Mouse (Mus musculus) ES-CJ7 (cell line): ENCODE measurements around the gene Drosha.
"Not testable (repeated sequence)": the region's sequence is repeated elsewhere in the genome, so short reads cannot be mapped to it uniquely, and the experiment has no call there.

Source experiments
- DNase-seq: peaks from one replicate; pipeline ENCODE4 v3.0.0; 2011; ENCODE audit warnings: low read depth, low spot score

The Drosha gene

DNA sequence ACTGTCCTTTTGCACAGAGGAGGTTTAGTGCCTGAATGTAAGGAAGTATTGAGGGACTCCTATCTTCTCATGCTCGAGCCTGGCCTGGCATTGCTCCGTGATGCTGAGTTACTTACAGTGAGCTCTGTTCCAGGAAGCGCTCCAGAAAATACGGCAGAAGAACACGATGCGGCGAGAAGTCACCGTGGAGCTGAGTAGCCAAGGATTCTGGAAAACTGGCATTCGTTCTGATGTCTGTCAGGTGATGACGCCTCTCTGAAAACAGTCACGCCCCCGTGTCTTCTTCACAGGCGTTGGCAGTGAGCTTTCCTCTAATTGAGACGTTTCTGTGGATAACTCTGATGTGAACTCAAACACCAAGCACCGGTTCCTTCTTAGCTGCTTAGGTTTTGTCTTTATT lies 60.2 kb downstream of the Drosha start:
- DNase-seq = no peak

DNA sequence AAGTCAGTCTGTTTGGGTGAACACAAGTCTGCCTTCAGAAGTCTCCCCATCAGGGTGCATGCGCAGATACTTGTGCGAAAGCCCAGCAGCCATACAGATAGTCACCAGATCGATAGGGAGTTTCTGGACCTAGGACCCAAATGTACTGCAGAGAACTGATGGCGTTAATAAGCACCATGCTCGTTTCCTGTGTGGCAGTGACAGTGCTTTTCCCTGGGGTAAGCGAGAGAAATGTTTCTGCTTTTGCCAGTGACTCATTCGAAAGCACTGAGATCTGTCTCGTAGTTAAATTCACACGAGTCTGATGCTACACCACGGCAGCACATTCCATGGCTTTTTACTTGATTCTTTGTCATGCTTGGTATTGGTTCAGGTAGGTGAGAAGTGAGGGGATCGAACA lies 60.7 kb downstream of the Drosha start:
- no peak for DNase-seq

DNA sequence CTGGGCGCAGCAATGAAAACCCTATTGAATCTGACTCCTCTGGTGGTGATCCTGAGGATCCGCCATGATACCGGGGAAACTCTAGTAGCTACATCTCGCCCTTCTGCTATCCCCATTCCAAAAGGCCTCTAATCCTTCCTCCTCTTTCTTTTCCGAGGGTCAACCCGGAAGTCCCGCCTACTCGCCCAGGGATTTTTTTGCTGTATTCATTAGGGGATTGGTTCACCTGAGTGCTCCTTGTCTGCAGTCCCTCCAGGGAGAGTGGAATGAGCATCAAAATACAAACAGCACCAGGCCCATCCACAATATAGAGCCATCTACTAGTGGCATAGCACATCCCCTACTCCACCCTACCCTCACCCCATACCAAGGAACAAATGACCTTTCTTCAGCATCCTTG lies 62.6 kb downstream of the Drosha start:
- peak; percentile 57 for DNase-seq

- DNase-seq = no peak
Observed at GRCm38 (mm10) chr15:12888312-12888711, 63.7 kb downstream of the Drosha start.

DNA sequence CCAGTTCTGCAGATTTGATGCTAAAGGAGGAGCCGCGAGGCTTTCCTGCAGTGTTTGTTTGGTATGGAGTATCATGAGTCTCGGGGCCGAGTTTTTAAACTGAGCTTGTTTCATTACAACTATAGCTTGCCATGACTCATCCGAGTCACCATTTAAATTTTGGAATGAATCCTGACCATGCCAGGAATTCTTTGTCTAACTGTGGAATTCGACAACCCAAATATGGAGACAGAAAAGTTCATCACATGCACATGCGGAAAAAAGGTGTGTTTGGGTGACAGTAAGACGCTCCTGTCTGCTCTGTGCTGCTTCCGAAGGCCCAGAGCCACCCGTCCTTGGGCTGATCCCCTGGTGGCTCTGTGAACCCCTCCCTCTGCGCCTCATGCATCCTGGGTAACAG lies 65.3 kb downstream of the Drosha start:
- no peak for DNase-seq

- no peak for DNase-seq
Observed at GRCm38 (mm10) chr15:12895426-12895825, 70.8 kb downstream of the Drosha start.

DNA sequence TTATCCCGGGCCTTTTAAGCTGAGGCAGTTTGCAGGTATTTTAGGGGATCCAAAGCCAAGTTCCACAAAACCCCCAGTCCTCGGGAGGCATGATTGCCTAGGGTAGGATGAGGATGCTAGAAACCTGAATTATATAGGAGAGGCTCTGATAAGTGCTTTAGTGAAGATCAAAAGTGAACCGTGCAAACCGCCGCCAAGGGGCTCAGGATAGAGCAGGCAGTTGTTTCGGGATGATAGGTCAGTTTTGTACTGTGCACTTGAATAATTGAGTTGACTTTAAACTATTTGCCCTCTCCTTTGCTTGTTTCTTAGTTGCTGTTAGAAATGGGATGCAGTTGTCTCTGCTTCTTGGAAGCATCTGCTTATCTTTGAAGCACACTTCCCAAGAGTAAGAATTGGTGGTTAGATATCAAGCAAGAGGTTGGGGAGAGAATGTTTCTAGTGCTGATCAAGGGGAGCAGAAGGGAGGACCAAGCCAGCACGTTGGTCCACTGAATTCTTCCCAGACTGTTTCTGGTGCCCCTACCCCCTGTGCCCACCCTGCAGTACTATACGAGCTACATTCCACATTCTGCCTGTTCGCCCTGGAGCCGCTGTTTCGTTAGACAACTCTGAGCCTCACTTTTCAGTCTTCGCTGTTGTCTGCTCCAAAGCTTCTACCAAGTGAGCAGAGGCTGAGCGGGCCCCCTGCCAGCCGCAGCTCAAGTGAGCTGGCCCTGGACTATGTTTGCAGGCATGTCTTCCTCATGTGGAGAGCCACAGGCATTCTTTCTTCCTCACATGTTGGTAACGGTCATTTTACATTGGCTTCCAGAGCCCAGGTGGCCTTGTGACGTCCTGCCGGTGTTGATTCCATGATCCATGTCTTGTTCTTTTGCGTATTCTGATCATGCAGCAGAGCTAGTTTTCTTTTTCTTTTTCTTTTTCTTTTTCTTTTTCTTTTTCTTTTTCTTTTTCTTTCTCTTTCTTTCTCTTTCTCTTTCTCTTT lies 71.7 kb downstream of the Drosha start:
- DNase-seq = no peak

GRCm38 (mm10) chr15:12897831-12898230 lies 73.2 kb downstream of the Drosha start:
- peak; percentile 81 for DNase-seq

DNA sequence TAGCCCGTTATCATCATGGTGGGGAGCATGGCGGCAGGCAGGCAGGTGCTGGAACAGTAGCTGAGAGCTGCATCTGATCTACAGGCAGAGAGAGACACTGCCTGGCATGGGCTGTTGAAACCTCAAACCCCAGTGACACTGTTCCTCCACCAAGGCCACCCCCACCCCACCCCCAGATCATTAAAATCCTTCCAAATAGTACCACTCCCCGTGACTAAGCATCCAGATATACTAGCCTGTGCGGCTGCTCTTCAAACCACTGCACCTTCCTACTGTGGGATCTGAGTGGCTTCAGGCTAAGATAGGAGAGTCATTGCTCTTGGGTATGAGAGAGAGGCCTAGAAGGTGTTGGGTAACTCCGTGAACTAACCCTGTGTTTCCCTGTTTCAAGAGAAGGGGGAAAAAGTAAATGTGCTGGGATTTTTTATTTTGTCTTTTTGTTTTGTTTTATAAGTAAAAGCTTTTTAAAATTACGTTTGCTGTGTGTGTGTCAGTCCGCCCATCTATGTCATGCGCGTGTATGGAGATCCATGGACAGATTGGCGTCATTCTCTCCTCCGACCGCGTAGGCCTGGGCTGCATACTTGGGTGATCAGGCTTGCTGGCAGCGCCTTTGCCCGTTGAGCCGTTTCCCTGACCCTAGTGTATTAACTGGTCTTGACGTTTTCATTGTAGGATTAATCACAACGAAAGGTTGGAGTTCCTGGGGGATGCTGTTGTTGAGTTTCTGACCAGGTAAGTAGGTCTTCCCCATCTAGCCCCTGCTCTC lies 76.0 kb downstream of the Drosha start:
- no peak for DNase-seq

DNA sequence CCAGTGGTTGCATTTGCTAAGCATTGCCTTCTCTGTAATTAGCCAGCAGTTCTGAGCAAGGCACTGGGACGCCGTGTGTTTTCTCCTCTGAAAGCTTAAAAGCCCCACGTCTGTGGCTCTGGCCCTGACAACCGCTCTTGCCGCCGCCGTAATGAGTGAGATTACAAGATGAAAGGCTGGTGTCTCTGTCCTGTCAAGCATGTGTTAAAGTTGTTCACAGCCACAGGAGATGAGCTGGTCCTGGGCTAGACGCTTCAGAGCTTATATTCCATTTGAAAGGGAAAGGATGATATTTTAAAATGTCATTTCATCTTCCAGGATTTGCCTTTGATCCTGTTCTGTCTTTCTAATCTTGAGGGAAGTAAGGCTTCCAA lies 76.6 kb downstream of the Drosha start:
- no peak for DNase-seq

GRCm38 (mm10) chr15:12904442-12904841 lies 79.8 kb downstream of the Drosha start:
- no peak for DNase-seq

DNA sequence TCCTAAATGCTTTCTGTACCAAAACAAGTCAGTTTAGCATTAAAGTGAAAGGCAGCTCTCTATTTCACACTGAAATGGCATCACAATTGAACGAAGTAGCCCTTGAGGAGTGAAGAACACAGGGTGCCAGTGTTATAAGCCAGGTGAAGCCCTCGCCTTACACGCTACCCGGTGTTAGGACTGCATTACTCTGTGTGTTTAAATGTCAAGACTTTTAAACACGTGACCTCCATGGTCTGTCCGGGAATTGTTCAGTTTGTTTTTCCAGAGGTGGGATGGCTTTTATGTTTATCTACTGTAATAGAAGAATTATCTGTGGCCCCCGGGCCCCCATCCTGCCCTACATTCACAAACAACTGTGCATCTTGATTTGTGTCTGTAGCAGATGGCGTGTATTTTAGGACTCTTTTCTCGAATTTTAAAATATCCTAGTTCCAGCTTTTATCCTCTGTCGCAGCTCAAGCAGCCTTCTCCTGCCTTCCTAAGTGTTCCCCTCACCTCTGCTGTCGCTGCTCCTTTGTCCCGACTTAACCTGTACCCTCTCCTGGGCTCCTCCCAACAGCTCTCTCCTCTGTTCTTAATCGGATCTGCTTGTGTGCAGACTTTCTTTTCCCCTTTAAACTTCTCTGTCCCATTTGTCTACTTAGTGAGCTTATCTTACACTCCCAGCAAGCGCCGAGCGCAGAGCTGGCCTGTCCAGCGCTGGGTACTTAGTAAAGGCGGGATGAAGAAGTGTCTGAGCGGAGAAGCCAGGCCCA lies 83.5 kb downstream of the Drosha start:
- no peak for DNase-seq

DNA sequence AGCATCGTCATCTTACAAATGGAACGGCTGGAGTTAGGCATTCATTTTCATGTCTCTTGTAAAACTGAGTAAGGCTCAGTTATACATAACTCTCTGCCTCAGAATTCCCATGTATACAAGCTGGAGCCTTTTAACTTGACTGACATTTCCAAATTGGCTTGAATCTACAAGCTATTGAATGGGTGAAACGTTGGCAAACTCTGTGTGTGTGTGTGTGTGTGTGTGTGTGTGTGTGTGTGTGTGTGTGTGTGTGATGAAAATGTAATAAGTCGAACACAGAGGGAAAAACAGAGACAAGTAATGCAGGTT lies 84.1 kb downstream of the Drosha start:
- no peak for DNase-seq

GRCm38 (mm10) chr15:12909171-12909570 lies 84.6 kb downstream of the Drosha start:
- DNase-seq = no peak

- no peak for DNase-seq
Observed at GRCm38 (mm10) chr15:12911082-12911481, 86.5 kb downstream of the Drosha start.

DNA sequence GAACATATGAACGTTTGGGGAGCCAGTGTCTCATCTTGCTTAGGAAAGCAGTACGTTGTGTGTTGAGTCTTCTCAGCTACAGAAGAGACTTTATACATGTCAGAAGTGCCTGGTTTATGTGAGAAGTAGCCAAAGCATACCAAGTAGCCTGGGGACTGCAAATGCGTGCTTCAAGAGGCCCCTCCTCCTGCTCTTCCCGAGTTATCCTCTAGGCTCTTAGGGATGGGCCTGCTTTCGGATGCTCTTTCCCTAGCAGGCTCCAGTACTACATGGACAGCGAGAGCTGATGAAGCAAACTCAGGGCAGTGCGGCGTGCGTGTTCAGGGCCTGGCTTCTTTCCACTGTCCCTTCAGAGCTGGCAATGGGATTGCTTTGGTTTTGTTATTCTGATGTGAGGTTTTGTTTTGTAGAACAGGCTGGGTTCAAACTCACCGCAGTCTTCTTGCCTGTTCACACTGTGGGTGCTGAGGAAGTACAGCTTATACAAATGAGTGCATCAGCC lies 91.8 kb downstream of the Drosha start:
- peak; percentile 56 for DNase-seq

- DNase-seq = not testable (repeated sequence)
Observed at GRCm38 (mm10) chr15:12919326-12919966, 94.8 kb downstream of the Drosha start.

- DNase-seq = no peak
Observed at GRCm38 (mm10) chr15:12919967-12920870, 95.6 kb downstream of the Drosha start.

DNA sequence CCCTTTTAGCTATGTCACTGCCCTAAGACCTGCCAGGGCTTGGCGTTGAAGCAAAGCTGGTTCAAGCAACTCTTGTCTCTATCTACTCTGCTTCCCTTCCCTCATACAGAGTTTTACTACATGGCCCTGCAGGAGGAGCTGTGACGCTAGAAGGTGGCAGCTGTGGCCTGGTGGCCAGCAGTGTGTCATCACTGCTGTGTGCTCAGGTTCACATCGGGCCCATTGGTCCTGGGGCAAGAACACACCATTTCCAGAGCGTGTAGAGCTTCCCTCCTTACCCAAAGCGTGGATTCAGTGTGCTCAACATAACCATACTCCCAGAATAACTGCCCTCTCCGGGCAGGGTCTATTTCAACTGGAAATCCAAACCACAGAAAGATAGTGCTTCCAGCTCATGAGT lies 97.3 kb downstream of the Drosha start:
- no peak for DNase-seq

GRCm38 (mm10) chr15:12923826-12924225 lies 99.2 kb downstream of the Drosha start:
- no peak for DNase-seq
